Mouse (Mus musculus) layer of hippocampus, adult 8-10 months (tissue): Measurements from ENCODE around the gene Cbx7. TPM values are rescaled to one million over a fixed set of nuclear protein-coding genes. Genes with fewer than 3 reads are reported as not detected.
"Not testable (repeated sequence)": the region's sequence is repeated elsewhere in the genome, so short reads cannot be mapped to it uniquely, and the experiment has no call there.

Source experiments
- DNase-seq, 2 experiments: peaks; one replicate each; pipeline ENCODE4 v3.0.0; 2022; ENCODE audit warnings: low spot score in 2 of 2
- total RNA-seq, 4 experiments: library from RNA; stranded (reverse); gene quantifications; 2 replicates each; pipeline ENCODE4 v1.2.4; 2022

The Cbx7 gene
- total RNA-seq, 4 experiments from 2014 or later: 46.0 to 62.9 (median 52.2) TPM

- no peak for DNase-seq
These were observed 19.7 kb downstream of the Cbx7 start for GRCm38 (mm10) chr15:79951226-79951625.

- DNase-seq: no peak
These were observed 20.5 kb downstream of the Cbx7 start for GRCm38 (mm10) chr15:79950250-79951025.

- no peak for DNase-seq
These were observed 23.2 kb downstream of the Cbx7 start for GRCm38 (mm10) chr15:79947681-79948080.

- DNase-seq: no peak
These were observed 24.1 kb downstream of the Cbx7 start for GRCm38 (mm10) chr15:79946790-79947189.

- DNase-seq: peak; percentile 78 to 88
These were observed 24.9 kb downstream of the Cbx7 start for GRCm38 (mm10) chr15:79946022-79946421.

- DNase-seq: no peak
These were observed 26.0 kb downstream of the Cbx7 start for GRCm38 (mm10) chr15:79944948-79945347.

GRCm38 (mm10) chr15:79943584-79943983 lies 27.3 kb downstream of the Cbx7 start:
- DNase-seq: no peak

- no peak for DNase-seq
These were observed 28.4 kb downstream of the Cbx7 start for GRCm38 (mm10) chr15:79942541-79942940.

GRCm38 (mm10) chr15:79940932-79941331 lies 30.0 kb downstream of the Cbx7 start:
- no peak for DNase-seq

- DNase-seq: no peak
These were observed 31.0 kb downstream of the Cbx7 start for GRCm38 (mm10) chr15:79939913-79940312.

GRCm38 (mm10) chr15:79939501-79939900 lies 31.4 kb downstream of the Cbx7 start:
- not testable (repeated sequence) for DNase-seq

- no peak for DNase-seq
These were observed 31.9 kb downstream of the Cbx7 start for GRCm38 (mm10) chr15:79939020-79939419.

GRCm38 (mm10) chr15:79936374-79936751 lies 34.6 kb downstream of the Cbx7 start:
- no peak for DNase-seq

GRCm38 (mm10) chr15:79935654-79936373 lies 35.1 kb downstream of the Cbx7 start:
- no peak for DNase-seq

GRCm38 (mm10) chr15:79934776-79935175 lies 36.1 kb downstream of the Cbx7 start:
- no peak for DNase-seq

GRCm38 (mm10) chr15:79933670-79934514 lies 37.0 kb downstream of the Cbx7 start:
- no peak for DNase-seq

- no peak for DNase-seq
These were observed 37.8 kb downstream of the Cbx7 start for GRCm38 (mm10) chr15:79933052-79933669.

- DNase-seq: peak; percentile 90 to 92
These were observed 38.5 kb downstream of the Cbx7 start for GRCm38 (mm10) chr15:79932323-79932987.

GRCm38 (mm10) chr15:79931496-79932141 lies 39.3 kb downstream of the Cbx7 start:
- no peak for DNase-seq

GRCm38 (mm10) chr15:79929734-79930133 lies 41.2 kb downstream of the Cbx7 start:
- no peak for DNase-seq
